Mouse (Mus musculus): ENCODE results near the gene Ppil4. TPM values are rescaled to one million over a fixed set of nuclear protein-coding genes. Genes with fewer than 3 reads are reported as not detected.

Ppil4 gene
- polyA plus RNA-seq, 1 experiment from 2014 or later = 39.0 TPM

GRCm38 (mm10) chr10:7778361-7778760, 14.3 kb upstream of the Ppil4 start:
- Histone ChIP-seq H3K36me3 (ENCODE audit: insufficient read depth) (peaks cover 34% of the 10 kb centered on the region), H3K9ac (no peak overlapping the region), H3K4me2 (no peak overlapping the region), H3K4me3 (ENCODE audit: low read depth, low read length) (no peak overlapping the region), H3K27me3 (ENCODE audit: insufficient read depth, low read length) (no peaks in the 10 kb centered on the region), H3K27ac (ENCODE audit: low read depth) (no peak overlapping the region), H3K9me3 (ENCODE audit: low read depth, low read length) (no peaks in the 10 kb centered on the region), H3K4me1 (ENCODE audit: insufficient read depth) (no peaks in the 10 kb centered on the region)
- 86% methylated on average over 3 of the region's 3 CpGs for WGBS
- no peak for DNase-seq
- no peak for ATAC-seq (ENCODE audit: insufficient read depth)
- no peak for TF ChIP-seq CTCF (IDR thresholded peaks at IDR 0.05; ENCODE audit: low read depth)

DNA sequence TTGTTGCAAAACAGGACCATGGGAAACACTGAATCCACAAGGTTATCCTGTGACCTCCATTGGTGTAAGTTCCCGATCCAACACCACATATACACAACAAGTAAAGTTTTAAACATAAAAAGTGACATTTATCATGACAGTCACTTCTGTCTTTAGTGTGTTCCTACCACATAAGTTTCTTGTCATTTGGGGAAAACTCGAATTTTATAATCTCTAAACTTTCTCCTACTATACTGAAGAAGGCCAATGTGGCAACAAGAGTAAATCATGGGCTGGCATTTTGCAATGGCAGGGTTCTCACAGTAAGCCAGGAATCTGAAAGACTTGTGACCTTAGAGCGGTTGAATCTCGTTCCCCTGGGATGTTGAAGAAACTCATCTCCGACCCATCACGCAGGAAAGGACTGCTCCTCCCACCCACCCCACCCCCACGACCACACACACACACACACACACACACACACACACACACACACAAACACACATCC, 12.9 kb upstream of the Ppil4 start:
- H3K27ac ChIP-seq (ENCODE audit: low read depth) = no peak overlapping the region
- peak overlapping the region; percentile 76 for H3K4me2 ChIP-seq
- peak; percentile 16 for DNase-seq
- no peaks in the 10 kb centered on the region for H3K9me3 ChIP-seq (ENCODE audit: low read depth, low read length)
- H3K36me3 ChIP-seq (ENCODE audit: insufficient read depth) = peaks cover 23% of the 10 kb centered on the region
- WGBS = 11% methylated on average over 7 of the region's 7 CpGs
- H3K4me1 ChIP-seq (ENCODE audit: insufficient read depth) = no peaks in the 10 kb centered on the region
- peak overlapping the region; percentile 92 for H3K4me3 ChIP-seq (ENCODE audit: low read depth, low read length)
- ATAC-seq (ENCODE audit: insufficient read depth) = no peak
- peak overlapping the region; percentile 80 for H3K9ac ChIP-seq
- TF ChIP-seq CTCF (IDR thresholded peaks at IDR 0.05; ENCODE audit: low read depth) = no peak
- H3K27me3 ChIP-seq (ENCODE audit: insufficient read depth, low read length) = no peaks in the 10 kb centered on the region

DNA sequence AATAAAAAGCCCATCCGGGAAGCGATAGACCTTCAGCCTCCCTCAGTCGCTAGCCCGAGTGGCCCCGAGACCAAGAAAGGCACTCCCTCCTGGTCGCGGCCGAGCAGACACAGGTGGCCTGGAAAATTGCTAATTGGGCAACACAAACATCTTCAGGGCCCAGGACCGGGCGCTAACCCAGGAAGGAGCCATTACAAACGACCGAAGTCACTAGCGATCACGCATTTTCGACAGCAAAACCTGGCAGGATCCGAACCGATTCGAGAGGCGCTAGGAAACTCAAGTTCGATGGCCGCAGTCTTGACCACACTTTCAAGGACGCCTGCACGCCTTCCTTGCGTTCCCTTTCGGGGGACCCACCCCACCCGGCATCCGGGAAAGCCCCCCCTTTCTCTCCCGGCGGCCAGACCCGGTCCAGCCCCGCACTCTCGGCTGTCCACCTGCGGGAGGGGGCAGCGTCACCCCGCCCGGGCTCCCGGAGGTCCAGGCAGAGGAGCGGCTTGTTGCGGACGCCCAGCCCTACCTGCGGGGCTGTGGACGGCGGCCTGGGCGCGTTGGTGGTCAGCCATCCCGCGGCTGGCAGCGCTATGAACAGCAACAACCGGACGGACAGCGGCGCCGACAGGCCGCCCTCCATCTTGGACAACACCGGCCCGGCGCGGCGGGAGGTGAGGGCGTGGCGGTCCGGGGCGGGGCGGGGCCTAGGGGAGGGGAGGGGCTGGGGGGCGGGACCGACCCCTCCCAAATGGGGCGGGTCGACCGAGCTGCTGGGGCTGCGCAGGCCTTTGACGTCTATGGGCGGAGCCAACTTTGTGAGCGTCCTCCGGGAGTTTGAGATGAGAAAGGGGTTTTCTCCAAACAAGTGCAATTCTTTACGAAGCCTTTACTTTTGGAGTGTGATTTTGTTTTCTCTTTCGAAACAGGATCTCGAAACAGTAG, 12.2 kb upstream of the Ppil4 start:
- H3K27me3 ChIP-seq (ENCODE audit: insufficient read depth, low read length) = no peaks in the 10 kb centered on the region
- H3K4me1 ChIP-seq (ENCODE audit: insufficient read depth) = no peaks in the 10 kb centered on the region
- DNase-seq (peak; percentile 96), ATAC-seq (ENCODE audit: insufficient read depth) (peak; percentile 94)
- WGBS = under 1% methylated on average over 70 of the region's 77 CpGs
- peak overlapping the region; percentile 76 for H3K4me2 ChIP-seq
- H3K9ac ChIP-seq = peak overlapping the region; percentile 80
- H3K9me3 ChIP-seq (ENCODE audit: low read depth, low read length) = no peaks in the 10 kb centered on the region
- peaks cover 16% of the 10 kb centered on the region for H3K36me3 ChIP-seq (ENCODE audit: insufficient read depth)
- peak overlapping the region; percentile 92 for H3K4me3 ChIP-seq (ENCODE audit: low read depth, low read length)
- no peak for TF ChIP-seq CTCF (IDR thresholded peaks at IDR 0.05; ENCODE audit: low read depth)
- H3K27ac ChIP-seq (ENCODE audit: low read depth) = peak overlapping the region; percentile 58; the same call in 1 of the 2 replicates

- TF ChIP-seq CTCF (IDR thresholded peaks at IDR 0.05; ENCODE audit: low read depth) = no peak
- ATAC-seq (ENCODE audit: insufficient read depth) (peak; percentile 12), DNase-seq (no peak)
- H3K4me3 ChIP-seq (ENCODE audit: low read depth, low read length) = peak overlapping the region; percentile 92
- peak overlapping the region; percentile 76 for H3K4me2 ChIP-seq
- 52% methylated on average over 3 of the region's 3 CpGs for WGBS
- no peaks in the 10 kb centered on the region for H3K9me3 ChIP-seq (ENCODE audit: low read depth, low read length)
- H3K27ac ChIP-seq (ENCODE audit: low read depth) = no peak overlapping the region
- H3K4me1 ChIP-seq (ENCODE audit: insufficient read depth) = no peaks in the 10 kb centered on the region
- H3K36me3 ChIP-seq (ENCODE audit: insufficient read depth) = peaks cover 11% of the 10 kb centered on the region
- peak overlapping the region; percentile 38; the same call in 1 of the 2 replicates for H3K9ac ChIP-seq
- no peaks in the 10 kb centered on the region for H3K27me3 ChIP-seq (ENCODE audit: insufficient read depth, low read length)
These were observed 11.5 kb upstream of the Ppil4 start for GRCm38 (mm10) chr10:7781214-7781613.

DNA sequence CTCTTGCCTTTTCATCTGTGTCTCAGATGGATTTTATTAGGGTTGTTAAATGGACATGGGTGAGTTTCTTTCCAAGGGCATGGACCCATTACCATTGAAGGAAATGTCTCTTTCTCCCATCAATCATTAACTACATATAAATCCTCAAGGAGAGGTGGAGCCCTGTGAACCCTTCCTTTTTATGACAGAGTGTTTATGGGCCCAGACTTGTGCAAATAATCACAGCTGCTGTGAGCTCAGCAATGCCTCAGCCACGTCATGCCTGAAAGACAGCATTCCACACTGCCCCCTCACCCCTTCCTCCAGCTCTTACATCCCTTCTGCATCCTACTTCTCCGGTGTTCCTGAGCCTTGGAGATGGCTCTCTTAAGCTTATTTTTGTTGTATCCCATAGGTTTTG, 5.4 kb upstream of the Ppil4 start:
- TF ChIP-seq CTCF (IDR thresholded peaks at IDR 0.05; ENCODE audit: low read depth) = no peak
- Histone ChIP-seq H3K36me3 (ENCODE audit: insufficient read depth) (peaks cover 11% of the 10 kb centered on the region; the same call in 1 of the 2 replicates), H3K27me3 (ENCODE audit: insufficient read depth, low read length) (no peaks in the 10 kb centered on the region), H3K4me2 (no peak overlapping the region), H3K9me3 (ENCODE audit: low read depth, low read length) (no peaks in the 10 kb centered on the region), H3K9ac (no peak overlapping the region), H3K4me1 (ENCODE audit: insufficient read depth) (no peaks in the 10 kb centered on the region; the same call in 1 of the 2 replicates), H3K27ac (ENCODE audit: low read depth) (no peak overlapping the region), H3K4me3 (ENCODE audit: low read depth, low read length) (no peak overlapping the region)
- no peak for ATAC-seq (ENCODE audit: insufficient read depth)
- 30% methylated on average over 2 of the region's 2 CpGs for WGBS
- no peak for DNase-seq

DNA sequence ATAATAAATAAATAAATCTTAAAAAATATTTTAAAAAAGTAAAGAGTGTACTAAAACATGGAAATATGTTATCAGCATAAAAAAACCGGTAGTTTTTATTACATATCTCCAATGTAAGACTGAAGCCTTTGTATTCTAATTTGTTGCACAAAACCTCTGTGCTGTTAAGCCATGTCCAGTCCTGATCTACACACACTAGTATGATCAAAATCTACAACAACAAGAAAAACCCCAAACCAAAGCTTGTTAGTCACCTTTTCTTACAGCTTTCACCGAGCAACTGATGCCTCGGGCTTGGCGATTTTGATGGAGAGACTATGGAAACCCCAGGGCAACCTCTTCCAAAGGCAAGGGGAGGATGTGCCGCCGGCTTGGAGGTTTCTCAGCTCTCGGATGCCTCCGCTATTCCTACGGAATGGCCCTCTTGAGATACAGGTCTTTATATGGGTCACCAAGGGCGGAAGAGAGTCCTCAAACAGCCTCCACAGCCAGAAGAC, 389 bp upstream of the Ppil4 start:
- 0% methylated on average over 10 of the region's 10 CpGs for WGBS
- Histone ChIP-seq H3K27ac (ENCODE audit: low read depth) (peak overlapping the region; percentile 67), H3K36me3 (ENCODE audit: insufficient read depth) (peaks cover 21% of the 10 kb centered on the region), H3K9ac (peak overlapping the region; percentile 94), H3K9me3 (ENCODE audit: low read depth, low read length) (no peaks in the 10 kb centered on the region), H3K4me1 (ENCODE audit: insufficient read depth) (no peaks in the 10 kb centered on the region; the same call in 1 of the 2 replicates), H3K4me3 (ENCODE audit: low read depth, low read length) (peak overlapping the region; percentile 87), H3K27me3 (ENCODE audit: insufficient read depth, low read length) (no peaks in the 10 kb centered on the region), H3K4me2 (peak overlapping the region; percentile 66)
- no peak for TF ChIP-seq CTCF (IDR thresholded peaks at IDR 0.05; ENCODE audit: low read depth)
- DNase-seq (no peak), ATAC-seq (ENCODE audit: insufficient read depth) (no peak; the same call in 1 of the 2 replicates)

- Histone ChIP-seq H3K9ac (no peak overlapping the region), H3K4me1 (ENCODE audit: insufficient read depth) (no peaks in the 10 kb centered on the region), H3K27ac (ENCODE audit: low read depth) (no peak overlapping the region), H3K36me3 (ENCODE audit: insufficient read depth) (peaks cover 90% of the 10 kb centered on the region), H3K27me3 (ENCODE audit: insufficient read depth, low read length) (no peaks in the 10 kb centered on the region), H3K9me3 (ENCODE audit: low read depth, low read length) (no peaks in the 10 kb centered on the region), H3K4me3 (ENCODE audit: low read depth, low read length) (no peak overlapping the region), H3K4me2 (no peak overlapping the region)
- no peak for TF ChIP-seq CTCF (IDR thresholded peaks at IDR 0.05; ENCODE audit: low read depth)
- ATAC-seq (ENCODE audit: insufficient read depth) (no peak), DNase-seq (no peak)
- WGBS = 87% methylated on average over 3 of the region's 3 CpGs
These were observed 8.6 kb downstream of the Ppil4 start for GRCm38 (mm10) chr10:7801258-7801657.
